Mouse (Mus musculus): ENCODE results near the gene Ampd2.
A peak's percentile ranks its signal among the peaks of the same experiment; 100 is the strongest.

The Ampd2 gene

DNA sequence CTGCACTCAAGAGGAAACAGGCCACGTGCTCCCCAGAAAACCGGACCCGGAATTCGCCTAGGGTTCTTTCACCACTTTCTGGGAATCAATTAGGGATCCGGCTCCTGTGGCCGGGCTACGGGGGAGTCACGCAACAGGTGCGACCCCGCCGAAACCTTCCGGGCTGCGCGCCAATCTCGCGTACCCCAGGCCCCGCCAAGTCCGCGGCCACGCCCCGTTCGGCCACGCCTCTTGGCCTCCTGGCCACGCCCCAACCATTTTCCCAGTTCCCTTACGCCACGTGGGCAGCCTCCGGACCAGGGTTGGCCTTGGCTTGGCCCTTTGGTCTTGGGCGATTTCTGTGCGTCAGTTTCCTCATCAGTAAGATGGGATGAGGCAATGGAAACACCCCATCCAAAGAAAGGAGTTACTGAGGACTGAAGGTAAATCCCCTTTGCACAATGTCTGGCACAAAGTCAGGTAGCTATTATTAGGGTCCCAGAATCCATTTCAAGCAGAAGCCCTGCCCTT, at the start of gene Ampd2:
Ampd2 (minus strand) TSS at position 182 of the 510 bp plus-strand sequence.
- DNase-seq (ENCODE audit: low read depth, low spot score): peak; percentile 67

DNA sequence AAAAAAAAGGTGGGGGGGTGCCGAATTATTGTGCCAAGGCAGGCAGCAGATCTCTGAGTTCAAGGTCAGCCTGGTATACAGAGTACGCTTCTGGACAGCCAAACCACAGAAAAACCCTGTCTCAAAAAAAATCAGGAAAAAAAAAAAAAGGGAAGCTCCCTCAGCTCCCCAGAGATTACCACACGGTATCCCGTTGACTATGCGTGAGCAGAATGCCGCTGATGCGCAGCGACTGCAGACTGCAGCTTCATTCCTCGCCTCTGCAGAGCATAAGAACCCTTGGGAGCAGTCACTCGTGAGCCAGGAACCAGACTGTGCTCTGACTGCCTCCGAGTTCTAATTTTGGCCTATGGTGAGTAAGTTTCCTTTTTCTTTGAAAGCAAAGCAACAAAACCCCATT, 48.2 kb upstream of the Ampd2 start:
- no peak for DNase-seq (ENCODE audit: low read depth, low spot score)

DNA sequence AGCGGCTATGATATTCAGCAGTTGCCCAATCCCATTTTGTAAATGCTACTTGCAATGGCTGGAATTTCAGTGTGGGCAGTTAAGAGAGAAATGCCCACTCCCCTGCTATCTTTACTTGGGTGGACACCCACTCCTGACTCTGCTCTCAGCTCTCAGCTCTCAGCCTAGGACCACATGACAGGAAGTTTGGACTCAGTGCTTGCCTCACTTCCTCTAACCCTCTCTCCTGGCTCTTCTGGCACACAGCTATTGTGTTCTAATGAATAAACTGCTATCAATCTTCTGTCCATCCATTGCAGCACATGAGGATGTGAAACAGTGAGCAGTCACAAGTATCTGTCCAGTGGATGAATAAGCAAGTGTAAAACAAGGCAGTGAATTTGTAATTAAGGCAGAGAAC, 46.0 kb upstream of the Ampd2 start:
- no peak for DNase-seq (ENCODE audit: low read depth, low spot score)

DNA sequence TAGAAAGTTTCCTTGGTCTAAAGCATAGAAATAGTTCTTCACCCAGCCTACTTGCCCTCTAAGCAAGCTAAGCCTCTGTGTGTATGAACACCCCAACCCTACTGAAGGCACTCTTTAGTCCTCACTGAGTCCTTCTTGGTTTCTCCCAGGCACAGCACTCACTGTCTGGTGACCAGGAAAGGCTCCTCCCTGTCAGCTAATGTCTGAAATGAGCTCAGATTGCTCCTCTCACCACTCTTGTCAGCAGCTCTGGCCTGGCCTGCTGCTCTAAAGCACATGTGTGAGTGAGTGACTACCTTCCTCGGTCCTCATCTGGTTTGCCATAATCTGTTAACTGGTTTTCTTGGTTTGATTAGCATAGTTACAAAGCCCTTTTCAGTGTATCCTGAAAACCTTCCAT, 45.4 kb upstream of the Ampd2 start:
- no peak for DNase-seq (ENCODE audit: low read depth, low spot score)

DNA sequence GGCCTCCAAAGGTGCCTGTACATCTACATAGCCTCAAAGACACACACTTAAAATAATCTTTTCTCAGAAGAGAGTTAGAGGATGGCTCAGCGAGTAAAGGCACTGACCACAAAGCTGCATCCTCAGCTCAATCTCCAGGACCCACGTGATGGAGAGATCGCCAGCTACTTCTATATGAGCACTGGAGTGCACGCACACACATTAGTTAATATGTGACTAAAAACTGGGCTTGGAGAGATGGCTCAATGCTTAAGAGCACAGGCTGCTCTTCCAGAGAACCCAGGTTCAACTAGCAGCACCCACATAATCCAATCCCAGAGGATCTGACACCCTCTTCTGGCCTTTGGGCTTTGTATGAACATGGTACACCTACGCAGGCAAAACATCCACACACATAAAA, 44.8 kb upstream of the Ampd2 start:
- DNase-seq (ENCODE audit: low read depth, low spot score): no peak

DNA sequence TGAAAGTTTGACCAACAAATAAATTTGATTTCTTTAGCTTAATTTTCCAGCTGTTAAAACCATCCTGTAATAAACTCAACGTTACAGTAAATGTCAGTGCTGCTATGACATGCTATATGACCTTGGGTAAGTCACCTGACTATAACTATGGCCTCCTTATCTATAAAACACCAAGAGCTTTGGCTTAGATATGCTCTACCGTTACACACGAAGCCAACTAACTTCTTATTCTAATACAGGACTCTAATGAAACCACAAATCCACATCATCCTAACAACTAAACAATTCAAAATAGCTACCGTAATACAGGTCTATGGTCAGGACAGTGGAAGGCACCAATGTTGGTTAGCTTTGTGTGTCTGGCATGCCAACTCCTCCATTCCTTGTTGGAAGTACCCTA, 43.4 kb upstream of the Ampd2 start:
- no peak for DNase-seq (ENCODE audit: low read depth, low spot score)

DNA sequence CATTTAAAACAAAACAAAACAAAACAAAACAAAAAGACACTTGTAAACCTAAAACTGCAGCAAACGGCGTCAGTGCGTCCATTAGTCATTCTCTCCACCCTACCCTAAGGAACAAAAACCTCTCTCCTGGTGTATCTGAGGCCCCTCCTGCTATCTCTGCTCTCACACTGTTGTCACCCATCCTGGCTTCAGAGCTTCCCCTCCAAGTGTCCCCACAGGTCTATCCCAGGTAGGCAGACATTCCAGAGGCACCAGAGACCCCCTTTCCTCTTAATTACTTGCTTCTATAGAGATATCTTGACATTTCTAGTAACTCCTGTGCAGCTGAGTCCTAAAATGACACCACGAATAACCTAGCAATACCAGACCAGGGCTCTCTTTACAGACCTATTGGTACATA, 42.9 kb upstream of the Ampd2 start:
- no peak for DNase-seq (ENCODE audit: low read depth, low spot score)

DNA sequence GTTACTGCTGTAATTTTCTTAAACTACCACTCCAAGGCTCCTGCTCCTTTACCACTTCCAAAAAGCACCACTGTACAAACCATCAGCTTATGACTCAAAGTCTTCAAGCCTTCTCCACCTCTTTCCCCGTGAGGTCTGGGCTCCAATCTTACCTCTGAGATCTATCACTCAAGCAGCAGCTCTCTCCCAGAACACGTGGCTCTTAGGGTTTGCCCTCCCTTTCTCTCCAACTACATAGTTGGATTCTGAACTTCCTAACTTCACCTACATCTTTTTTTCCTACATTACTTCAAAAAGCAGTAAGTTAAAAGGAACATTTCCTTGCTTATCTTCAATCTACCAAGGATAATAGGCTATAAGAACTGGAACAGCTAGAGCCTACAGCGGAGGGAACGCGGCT, 42.1 kb upstream of the Ampd2 start:
- no peak for DNase-seq (ENCODE audit: low read depth, low spot score)

DNA sequence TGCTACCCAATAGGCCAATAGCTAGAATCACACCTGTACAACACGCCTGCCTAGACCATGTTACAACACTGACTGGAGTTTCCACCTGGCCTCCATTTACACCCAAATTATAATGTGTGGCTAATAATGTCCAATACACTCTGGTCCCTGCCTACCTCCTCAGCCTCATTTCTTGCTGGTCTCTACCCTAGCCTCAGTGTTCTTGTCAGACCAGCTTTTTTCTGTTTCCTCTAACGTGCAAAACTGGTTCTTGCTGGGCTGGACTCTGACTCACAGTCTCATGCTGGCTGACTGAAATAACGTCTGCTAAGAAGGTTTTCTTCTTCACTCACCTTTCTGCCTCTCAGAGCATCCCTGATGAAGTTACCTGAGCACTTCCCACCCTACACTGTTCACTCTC, 39.9 kb upstream of the Ampd2 start:
- DNase-seq (ENCODE audit: low read depth, low spot score): no peak

DNA sequence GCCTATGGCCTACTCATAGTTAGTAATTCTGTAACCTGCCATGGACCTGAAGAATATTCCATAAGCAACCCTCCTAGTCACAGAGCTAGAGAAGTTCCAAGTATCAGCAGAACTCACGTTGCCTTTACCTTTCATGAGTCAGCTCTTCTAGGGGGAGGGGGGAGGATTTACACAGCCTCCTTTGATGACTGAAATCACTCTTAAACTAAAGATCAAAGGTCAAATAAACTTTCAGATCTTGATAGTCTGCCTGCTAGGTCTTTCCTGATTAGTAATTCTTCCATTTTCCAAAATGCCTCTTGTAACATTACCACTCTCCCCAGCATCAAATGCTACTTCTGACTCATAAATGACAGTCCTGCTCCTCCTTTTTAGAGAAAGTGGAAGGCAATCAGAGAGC, 37.7 kb upstream of the Ampd2 start:
- peak; percentile 39 for DNase-seq (ENCODE audit: low read depth, low spot score)

DNA sequence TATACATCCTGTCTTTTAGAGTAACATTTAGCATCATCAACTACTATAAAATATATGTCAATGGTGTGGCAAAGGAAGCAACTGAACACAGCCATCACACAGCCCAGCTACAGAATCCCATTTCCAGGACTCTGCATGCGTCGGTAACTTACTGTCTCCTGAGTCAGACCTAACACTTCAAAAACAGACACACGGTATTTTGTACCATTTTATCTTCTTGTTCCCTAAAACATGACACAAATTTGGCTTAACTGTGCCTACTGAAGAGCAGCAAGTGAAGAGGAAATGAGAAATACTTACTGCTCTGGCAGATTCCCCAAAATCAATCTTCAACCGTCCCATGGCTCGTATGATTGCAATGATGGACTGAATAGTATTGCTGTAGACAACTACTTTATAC, 36.8 kb upstream of the Ampd2 start:
- no peak for DNase-seq (ENCODE audit: low read depth, low spot score)

DNA sequence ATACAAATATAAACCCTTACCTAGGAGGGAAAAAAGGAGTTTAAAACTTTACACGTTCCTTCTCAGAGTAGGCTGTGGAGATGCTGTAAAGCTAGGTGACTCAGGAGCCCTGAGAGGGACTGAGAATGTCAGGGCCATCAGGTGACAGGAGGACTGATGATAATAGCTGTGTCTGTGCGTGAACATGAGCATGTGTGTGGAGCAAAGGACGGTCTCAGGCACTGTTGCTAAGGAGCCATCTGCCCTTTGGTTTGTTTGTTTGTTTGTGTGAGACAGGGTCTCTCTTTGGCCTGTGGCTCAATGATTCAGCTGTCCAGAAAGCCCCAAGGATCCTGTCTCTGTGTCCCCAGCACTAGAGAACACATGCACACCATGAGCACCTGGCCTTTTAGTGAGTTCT, 34.6 kb upstream of the Ampd2 start:
- no peak for DNase-seq (ENCODE audit: low read depth, low spot score)

DNA sequence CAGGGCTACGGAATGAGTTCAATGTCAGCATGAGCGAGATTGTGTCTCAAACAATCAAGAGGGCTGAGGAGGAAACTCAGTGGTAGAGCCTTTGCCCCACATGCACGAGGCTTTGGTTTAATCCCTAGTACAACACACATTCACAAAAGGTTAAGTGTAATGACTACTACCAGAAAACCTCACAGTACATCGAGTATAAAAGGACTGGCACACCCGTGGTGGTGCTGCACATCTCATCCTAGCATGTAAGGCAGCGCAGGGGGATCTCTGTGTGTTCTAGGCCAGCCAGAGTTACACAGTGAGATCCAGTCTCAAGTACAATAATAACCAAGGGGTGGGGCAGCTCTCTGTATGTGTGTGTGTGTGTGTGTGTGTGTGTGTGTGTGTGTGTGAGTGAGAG, 31.0 kb upstream of the Ampd2 start:
- no peak for DNase-seq (ENCODE audit: low read depth, low spot score)

DNA sequence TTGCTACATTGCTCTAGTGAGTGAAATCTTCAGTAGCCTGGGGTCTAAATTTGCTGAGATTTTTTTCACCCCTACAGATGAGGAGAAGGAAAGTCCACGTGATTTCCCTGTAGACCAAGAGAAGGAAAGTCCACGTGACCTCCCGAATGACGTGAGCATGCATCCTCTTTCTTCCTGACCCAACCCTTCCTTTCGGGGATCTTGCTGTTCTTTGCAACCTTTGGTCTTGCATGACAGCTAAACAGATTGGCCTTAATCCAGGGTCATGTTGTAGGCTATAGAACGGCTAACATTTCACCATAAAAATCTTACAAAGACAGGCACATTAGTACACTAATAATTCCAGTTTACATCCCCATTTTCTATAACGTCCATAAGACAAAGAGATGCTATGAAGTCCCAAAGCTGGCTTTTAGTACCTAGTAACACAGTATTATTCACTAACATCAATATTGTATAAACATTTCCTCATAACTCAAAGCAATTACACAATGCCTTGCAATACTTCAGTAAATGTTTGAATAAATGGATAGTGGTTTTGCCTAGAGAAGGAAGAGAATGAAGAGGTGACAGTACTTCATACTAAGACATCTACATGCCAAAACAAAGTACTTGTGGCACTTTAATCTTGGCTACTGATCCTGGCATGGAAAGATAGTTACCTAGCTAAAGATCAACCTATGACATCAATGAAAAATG, 27.3 kb upstream of the Ampd2 start:
- DNase-seq (ENCODE audit: low read depth, low spot score): no peak

DNA sequence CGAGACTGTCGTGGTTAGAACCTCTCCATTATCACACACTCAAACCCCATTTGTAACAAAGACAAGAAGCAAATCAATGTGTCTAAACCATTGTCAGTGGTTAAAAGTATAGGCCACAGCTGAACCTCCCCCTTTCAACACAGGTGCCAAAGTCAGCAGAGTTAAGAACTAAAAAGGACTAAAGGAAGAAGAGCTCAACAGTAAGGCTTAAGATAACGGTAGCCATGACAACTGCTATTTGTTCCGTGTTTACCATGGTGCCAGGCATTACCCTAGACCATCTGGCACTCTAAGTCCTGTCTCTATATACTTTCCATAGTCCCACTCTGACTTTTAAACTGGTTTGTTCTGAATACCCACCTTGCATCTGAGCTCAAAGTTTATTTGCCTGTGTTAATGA, 26.2 kb upstream of the Ampd2 start:
- DNase-seq (ENCODE audit: low read depth, low spot score): no peak

DNA sequence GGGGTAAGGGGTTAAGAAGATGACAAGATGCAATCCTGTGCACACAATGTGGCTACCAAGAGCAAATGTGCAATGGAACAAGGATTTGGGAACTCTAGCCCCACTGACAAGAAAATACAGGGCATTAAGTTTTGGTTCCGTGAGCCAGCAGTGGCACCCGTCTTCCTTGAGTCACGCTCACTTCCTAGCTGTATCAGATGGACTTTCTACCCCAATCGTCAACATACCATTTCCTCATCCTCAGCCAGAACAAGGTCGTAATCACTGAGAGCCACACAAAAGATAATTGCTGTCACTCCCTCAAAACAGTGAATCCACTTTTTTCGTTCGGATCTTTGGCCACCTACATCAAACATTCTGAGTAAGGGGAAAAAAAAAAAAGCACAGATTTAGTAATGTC, 25.8 kb upstream of the Ampd2 start:
- no peak for DNase-seq (ENCODE audit: low read depth, low spot score)

DNA sequence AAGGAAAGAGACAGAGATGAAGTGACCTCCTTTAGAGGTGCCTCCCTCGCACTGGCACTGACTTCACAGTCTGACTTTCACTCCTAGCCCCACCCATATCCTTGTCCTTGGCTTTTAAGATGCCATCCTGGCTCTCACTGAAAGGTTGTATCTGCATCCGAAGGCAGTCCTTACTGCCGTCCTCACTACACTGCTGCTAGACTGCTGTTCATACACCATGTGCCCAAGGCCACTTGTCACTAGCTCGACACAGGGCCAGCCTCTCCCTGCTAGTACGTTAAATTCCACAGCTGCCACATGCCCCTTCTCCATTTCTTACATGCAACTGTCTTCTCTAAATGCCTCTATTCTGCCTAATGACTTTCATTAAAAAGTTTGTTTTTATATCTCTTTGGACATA, 24.9 kb upstream of the Ampd2 start:
- no peak for DNase-seq (ENCODE audit: low read depth, low spot score)

DNA sequence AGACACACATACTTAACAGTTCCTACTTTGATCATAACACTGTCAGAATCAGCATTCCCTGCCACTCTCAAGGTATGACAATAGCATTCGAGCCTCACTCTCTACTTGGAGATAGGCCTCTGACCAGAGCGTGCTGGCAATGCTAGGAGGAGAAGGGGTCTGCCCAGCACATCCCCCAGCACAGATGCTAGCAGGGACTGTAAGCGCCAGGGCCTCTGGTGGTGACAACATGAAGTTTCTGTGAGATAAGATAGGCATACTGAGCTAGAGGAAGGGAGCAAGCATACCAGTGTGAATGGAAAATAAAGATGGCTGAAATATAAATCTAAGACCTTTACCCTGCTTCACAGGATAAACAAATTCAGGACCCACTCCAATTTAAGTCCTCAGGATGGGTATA, 18.8 kb upstream of the Ampd2 start:
- DNase-seq (ENCODE audit: low read depth, low spot score): no peak

DNA sequence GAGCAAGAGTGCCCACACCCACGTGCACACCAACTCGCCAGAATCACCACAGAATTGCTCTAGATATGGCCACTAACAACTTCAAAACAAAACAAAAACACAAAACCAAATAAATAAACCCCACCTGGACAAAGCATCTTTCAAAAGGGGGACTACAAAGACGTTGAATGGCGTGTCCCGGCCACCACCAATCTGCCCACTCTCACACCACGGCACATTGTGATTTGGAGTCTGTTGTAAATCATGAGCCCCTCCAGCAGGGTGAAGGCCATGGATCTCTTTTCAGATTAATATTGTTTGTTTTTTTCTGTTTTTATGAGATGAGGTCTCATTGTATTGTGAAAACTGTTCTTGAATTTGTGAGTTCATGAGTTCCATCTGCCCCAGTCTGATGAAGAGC, 15.6 kb upstream of the Ampd2 start:
- DNase-seq (ENCODE audit: low read depth, low spot score): no peak

DNA sequence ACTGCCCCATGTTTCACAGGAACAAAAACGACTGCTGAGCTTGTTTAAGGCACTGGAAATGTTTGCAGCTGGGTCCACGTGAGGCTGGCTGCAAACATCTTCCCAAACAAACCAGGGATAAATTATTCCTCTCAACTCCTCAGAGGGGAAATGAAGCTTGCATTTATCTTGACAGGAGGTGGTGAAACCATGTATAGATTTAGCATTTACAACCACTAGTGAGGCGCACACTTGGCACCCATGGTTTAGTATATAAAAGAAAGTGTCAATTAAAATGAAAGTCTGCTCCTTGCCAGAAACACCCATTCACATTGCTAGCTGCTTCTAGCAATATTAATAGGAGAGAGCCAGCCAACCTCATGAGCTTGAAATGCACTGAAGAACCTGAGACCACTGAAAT, 15.1 kb upstream of the Ampd2 start:
- no peak for DNase-seq (ENCODE audit: low read depth, low spot score)

DNA sequence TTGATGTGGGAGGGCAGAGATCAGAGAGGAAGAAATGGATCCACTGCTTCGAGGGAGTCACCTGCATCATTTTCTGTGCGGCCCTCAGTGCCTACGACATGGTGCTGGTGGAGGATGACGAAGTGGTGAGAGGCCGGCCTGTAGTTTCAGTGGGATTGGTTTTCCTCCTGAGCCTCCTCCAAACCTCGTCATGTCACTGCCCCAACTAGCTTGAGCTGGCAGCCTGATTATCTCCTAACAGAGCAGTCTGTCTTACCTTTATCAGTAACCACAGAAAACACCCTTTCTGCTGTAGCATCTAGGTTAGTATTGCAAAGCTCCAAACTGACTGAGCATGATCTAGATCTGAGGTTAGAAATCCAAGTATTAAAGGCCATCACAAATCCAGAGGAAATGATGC, 11.9 kb upstream of the Ampd2 start:
- no peak for DNase-seq (ENCODE audit: low read depth, low spot score)

DNA sequence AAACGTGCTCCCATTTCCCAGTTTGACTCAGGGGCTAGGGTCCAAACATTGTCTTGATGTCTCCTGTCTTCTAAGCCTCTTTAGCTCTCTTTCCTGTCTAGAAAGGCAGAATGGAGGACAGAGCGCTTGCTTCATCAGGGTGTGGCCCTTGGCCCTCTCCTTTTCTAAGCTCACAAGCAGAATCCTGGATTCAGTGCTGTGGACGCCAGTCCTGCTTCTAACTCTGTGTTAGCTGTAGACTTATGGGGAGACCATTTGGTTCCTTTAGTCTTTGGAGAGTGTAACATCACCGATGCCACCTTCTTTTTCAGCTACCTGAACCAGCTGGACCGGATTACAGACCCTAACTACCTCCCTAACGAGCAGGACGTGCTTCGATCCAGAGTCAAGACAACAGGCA, 11.2 kb upstream of the Ampd2 start:
- DNase-seq (ENCODE audit: low read depth, low spot score): no peak

DNA sequence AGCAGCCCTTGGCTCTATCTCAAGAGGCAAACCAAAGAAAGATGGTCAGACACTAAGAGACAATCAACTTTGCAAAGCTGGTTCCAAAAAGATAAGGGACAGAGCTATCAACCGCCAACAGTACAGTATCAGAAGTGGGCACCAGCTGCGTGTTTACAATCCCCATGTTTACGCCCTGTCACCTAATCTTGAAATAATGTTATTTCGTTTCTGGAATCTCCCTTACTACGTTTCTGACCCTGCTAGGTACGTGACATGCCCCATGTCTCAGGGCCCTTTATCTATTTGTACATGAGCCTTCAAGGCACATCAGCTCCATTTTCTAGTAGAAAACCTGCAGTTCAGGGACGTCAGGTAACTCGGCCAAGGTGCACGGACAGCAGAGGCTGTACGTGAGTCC, 10.3 kb upstream of the Ampd2 start:
- DNase-seq (ENCODE audit: low read depth, low spot score): no peak

DNA sequence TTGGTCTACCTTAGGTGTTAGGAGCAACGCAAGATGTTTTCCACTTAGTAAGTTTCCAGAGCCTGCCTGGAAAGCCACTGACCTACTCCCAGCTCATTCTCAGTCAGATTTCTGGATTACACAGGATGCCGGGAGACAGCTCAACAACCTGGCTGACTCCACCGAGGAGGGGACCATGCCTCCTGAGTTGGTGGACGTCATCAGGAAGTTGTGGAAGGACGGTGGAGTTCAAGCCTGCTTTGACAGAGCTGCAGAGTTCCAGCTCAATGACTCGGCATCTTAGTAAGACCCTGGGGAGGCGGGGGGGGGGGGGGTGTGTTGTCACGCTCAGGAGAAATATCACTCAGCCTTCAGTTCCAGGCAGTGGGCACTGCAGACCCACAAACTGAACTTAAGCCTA, 9.8 kb upstream of the Ampd2 start:
- no peak for DNase-seq (ENCODE audit: low read depth, low spot score)

Data from CD4-positive, CD25-positive, alpha-beta regulatory T cell, adult 2 months (primary cell).